Mouse (Mus musculus) heart, embryonic 10.5 days (tissue): ENCODE data around the gene Mrap. TPM values are rescaled to one million over a fixed set of nuclear protein-coding genes. Genes with fewer than 3 reads are reported as not detected.

ENCODE experiments used
- DNase-seq: peaks from one replicate; pipeline ENCODE4 v3.0.0-alpha.2; 2017; ENCODE audit warnings: low spot score
- H3K27ac ChIP-seq: fragments of 300-500 bp; sonication (generic); 2 replicates; pipeline ENCODE4 v1.5.1; 2016; ENCODE audit warnings: mild to moderate bottlenecking
- H3K27me3 ChIP-seq: fragments of 300-500 bp; sonication (generic); 2 replicates; pipeline ENCODE4 v1.6.1; 2016; ENCODE audit warnings: mild to moderate bottlenecking; ENCODE audit not compliant: poor library complexity, insufficient read depth, severe bottlenecking
- H3K36me3 ChIP-seq: fragments of 300-500 bp; sonication (generic); 2 replicates; pipeline ENCODE4 v1.6.1; 2016; ENCODE audit warnings: mild to moderate bottlenecking, moderate library complexity
- H3K4me1 ChIP-seq: fragments of 300-500 bp; sonication (generic); 2 replicates; pipeline ENCODE4 v1.6.1; 2016; ENCODE audit warnings: mild to moderate bottlenecking
- H3K4me3 ChIP-seq: fragments of 300-500 bp; sonication (generic); 2 replicates; pipeline ENCODE4 v1.5.1; 2016; ENCODE audit warnings: mild to moderate bottlenecking, moderate library complexity
- H3K9me3 ChIP-seq: fragments of 300-500 bp; sonication (generic); 2 replicates; pipeline ENCODE4 v1.6.1; 2016; ENCODE audit warnings: mild to moderate bottlenecking, moderate library complexity
- WGBS: fragments of 180-500 bp; shearing (Covaris S2); methylation state at CpG from one replicate; pipeline ENCODE4 v1.1.7; 2016; 5-methylcytosine and 5-hydroxymethylcytosine counted together
- polyA plus RNA-seq: library from polyadenylated mRNA; unstranded; fragments of >200 nt; fragmentation: Nextera tagmentation; extraction: Ambion mirVana; gene quantifications from 2 replicates; pipeline ENCODE4 v1.2.1, GENCODE M21; 2016

Mrap gene
- 26.7 and 37.5 TPM in 2 replicates for polyA plus RNA-seq

- Histone ChIP-seq H3K9me3 (no peaks in the 10 kb centered on the region), H3K4me1 (peaks cover 51% of the 10 kb centered on the region), H3K36me3 (no peaks in the 10 kb centered on the region), H3K27ac (peak within 1 kb of the TSS; percentile 80), H3K27me3 (no peaks in the 10 kb centered on the region), H3K4me3 (peak within 1 kb of the TSS; percentile 51)
- 41% methylated on average over 26 of the region's 26 CpGs for WGBS
- DNase-seq: peak; percentile 95
These were observed at the start of gene Mrap for GRCm38 (mm10) chr16:90738092-90738956. Gene Mrap, plus strand, starts transcription at chr16:90738207.

GRCm38 (mm10) chr16:90692704-90693385, 45.2 kb upstream of the Mrap start:
- no peaks in the 10 kb centered on the region for H3K36me3 ChIP-seq
- 84% methylated on average over 15 of the region's 15 CpGs for WGBS
- peaks cover 20% of the 10 kb centered on the region for H3K4me1 ChIP-seq
- H3K9me3 ChIP-seq: no peaks in the 10 kb centered on the region
- H3K27me3 ChIP-seq: no peaks in the 10 kb centered on the region
- no peak for DNase-seq
- H3K4me3 ChIP-seq: no peak overlapping the region
- no peak overlapping the region for H3K27ac ChIP-seq

GRCm38 (mm10) chr16:90693625-90694024, 44.4 kb upstream of the Mrap start:
- Histone ChIP-seq H3K36me3 (no peaks in the 10 kb centered on the region), H3K9me3 (no peaks in the 10 kb centered on the region), H3K27ac (no peak overlapping the region), H3K27me3 (no peaks in the 10 kb centered on the region), H3K4me1 (peaks cover 20% of the 10 kb centered on the region), H3K4me3 (no peak overlapping the region)
- DNase-seq: no peak
- WGBS: 90% methylated on average over 5 of the region's 5 CpGs

- Histone ChIP-seq H3K4me1 (peaks cover 20% of the 10 kb centered on the region), H3K27me3 (no peaks in the 10 kb centered on the region), H3K4me3 (no peak overlapping the region), H3K27ac (0 out of 2 replicates have a peak overlapping the region, but pooled peaks have one; percentile 36), H3K36me3 (no peaks in the 10 kb centered on the region), H3K9me3 (no peaks in the 10 kb centered on the region)
- WGBS: 57% methylated on average over 9 of the region's 9 CpGs
- DNase-seq: no peak
These were observed 43.3 kb upstream of the Mrap start for GRCm38 (mm10) chr16:90694719-90695118.

- DNase-seq: no peak
- H3K4me3 ChIP-seq: no peak overlapping the region
- no peaks in the 10 kb centered on the region for H3K9me3 ChIP-seq
- H3K4me1 ChIP-seq: peaks cover 20% of the 10 kb centered on the region
- 62% methylated on average over 10 of the region's 10 CpGs for WGBS
- no peaks in the 10 kb centered on the region for H3K27me3 ChIP-seq
- H3K27ac ChIP-seq: peak overlapping the region; percentile 36; the same call in 1 of the 2 replicates
- no peaks in the 10 kb centered on the region for H3K36me3 ChIP-seq
These were observed 42.9 kb upstream of the Mrap start for GRCm38 (mm10) chr16:90695121-90695520.

- Histone ChIP-seq H3K36me3 (no peaks in the 10 kb centered on the region), H3K4me1 (peaks cover 27% of the 10 kb centered on the region), H3K4me3 (no peak overlapping the region), H3K27ac (peak overlapping the region; percentile 47; the same call in 1 of the 2 replicates), H3K9me3 (no peaks in the 10 kb centered on the region), H3K27me3 (no peaks in the 10 kb centered on the region)
- 80% methylated on average over 9 of the region's 9 CpGs for WGBS
- DNase-seq: no peak
These were observed 41.7 kb upstream of the Mrap start for GRCm38 (mm10) chr16:90696306-90696705.

GRCm38 (mm10) chr16:90699390-90699789, 38.6 kb upstream of the Mrap start:
- Histone ChIP-seq H3K27ac (no peak overlapping the region), H3K4me1 (peaks cover 45% of the 10 kb centered on the region), H3K27me3 (no peaks in the 10 kb centered on the region), H3K9me3 (no peaks in the 10 kb centered on the region), H3K4me3 (no peak overlapping the region), H3K36me3 (no peaks in the 10 kb centered on the region)
- no peak for DNase-seq
- 75% methylated on average over 14 of the region's 14 CpGs for WGBS

GRCm38 (mm10) chr16:90701541-90701940, 36.5 kb upstream of the Mrap start:
- no peak for DNase-seq
- Histone ChIP-seq H3K9me3 (no peaks in the 10 kb centered on the region), H3K4me3 (no peak overlapping the region), H3K4me1 (peaks cover 47% of the 10 kb centered on the region), H3K36me3 (no peaks in the 10 kb centered on the region), H3K27me3 (no peaks in the 10 kb centered on the region), H3K27ac (no peak overlapping the region)
- 97% methylated on average over 2 of the region's 2 CpGs for WGBS

GRCm38 (mm10) chr16:90703646-90704045, 34.4 kb upstream of the Mrap start:
- no peaks in the 10 kb centered on the region for H3K27me3 ChIP-seq
- H3K27ac ChIP-seq: peak overlapping the region; percentile 83
- peak overlapping the region; percentile 15; the same call in 1 of the 2 replicates for H3K4me3 ChIP-seq
- H3K36me3 ChIP-seq: no peaks in the 10 kb centered on the region
- no peaks in the 10 kb centered on the region for H3K9me3 ChIP-seq
- peaks cover 57% of the 10 kb centered on the region for H3K4me1 ChIP-seq
- 0% methylated on average over 1 of the region's 1 CpGs for WGBS
- DNase-seq: no peak

- DNase-seq: no peak
- Histone ChIP-seq H3K27ac (peak overlapping the region; percentile 83), H3K4me1 (peaks cover 64% of the 10 kb centered on the region), H3K4me3 (peak overlapping the region; percentile 15; the same call in 1 of the 2 replicates), H3K36me3 (no peaks in the 10 kb centered on the region), H3K9me3 (no peaks in the 10 kb centered on the region), H3K27me3 (no peaks in the 10 kb centered on the region)
- 62% methylated on average over 13 of the region's 13 CpGs for WGBS
These were observed 33.7 kb upstream of the Mrap start for GRCm38 (mm10) chr16:90704161-90704825.

- Histone ChIP-seq H3K4me1 (peaks cover 71% of the 10 kb centered on the region), H3K4me3 (no peak overlapping the region), H3K36me3 (no peaks in the 10 kb centered on the region), H3K27me3 (no peaks in the 10 kb centered on the region), H3K9me3 (no peaks in the 10 kb centered on the region), H3K27ac (peak overlapping the region; percentile 83)
- peak; percentile 91 for DNase-seq
- 5% methylated on average over 3 of the region's 3 CpGs for WGBS
These were observed 31.7 kb upstream of the Mrap start for GRCm38 (mm10) chr16:90706279-90706678.

GRCm38 (mm10) chr16:90709711-90710289, 28.2 kb upstream of the Mrap start:
- 41% methylated on average over 17 of the region's 17 CpGs for WGBS

More at GRCm38 (mm10) chr16:90709711-90710289, 28.2 kb upstream of the Mrap start:
- H3K4me3 ChIP-seq: peak overlapping the region; percentile 23; the same call in 1 of the 2 replicates
- H3K4me1 ChIP-seq: peaks cover 58% of the 10 kb centered on the region
- 0 out of 2 replicates have a peak, but pooled peaks cover 6% of the 10 kb centered on the region for H3K27me3 ChIP-seq
- no peaks in the 10 kb centered on the region for H3K36me3 ChIP-seq
- no peaks in the 10 kb centered on the region for H3K9me3 ChIP-seq
- H3K27ac ChIP-seq: peak overlapping the region; percentile 63; the same call in 1 of the 2 replicates
- DNase-seq: no peak
